Mouse (Mus musculus): ENCODE data around the gene Zbtb16. TPM values are rescaled to one million over a fixed set of nuclear protein-coding genes. Genes with fewer than 3 reads are reported as not detected.

Zbtb16 gene
- total and polyA plus RNA-seq, 3 experiments = 0.04 to 0.72 TPM; not detected in 1

- H3K36me3 ChIP-seq (ENCODE audit: control insufficient read depth in 1 of 2, insufficient read depth in 2 of 2, low read length in 2 of 2) = no peaks in the 10 kb centered on the region
- H3K4me1 ChIP-seq (ENCODE audit: control insufficient read depth in 1 of 2, insufficient read depth in 2 of 2, low read length in 2 of 2) = no peaks in the 10 kb centered on the region
- TF ChIP-seq HCFC1 (IDR thresholded peaks at IDR 0.05; ENCODE audit: low read depth, low read length) = no peak
- no peak for TF ChIP-seq SMC3 (IDR thresholded peaks at IDR 0.05; ENCODE audit: low read depth, low read length)
- TF ChIP-seq MXI1 (IDR thresholded peaks at IDR 0.05; ENCODE audit: low read depth, low read length) = no peak
- TF ChIP-seq GABPA (IDR thresholded peaks at IDR 0.05; ENCODE audit: low read depth, low read length) = no peak
- no peak for TF ChIP-seq MAZ (IDR thresholded peaks at IDR 0.05; ENCODE audit: low read depth, low read length)
- no peak for TF ChIP-seq NELFE (IDR thresholded peaks at IDR 0.05; ENCODE audit: low read depth, low read length)
- TF ChIP-seq SIN3A (IDR thresholded peaks at IDR 0.05; ENCODE audit: low read length) = no peak
- TF ChIP-seq ZKSCAN1 (IDR thresholded peaks at IDR 0.05; ENCODE audit: low read depth, low read length) = no peak
- TF ChIP-seq UBTF (IDR thresholded peaks at IDR 0.05; ENCODE audit: borderline replicate concordance, insufficient read depth, low read depth, low read length) = no peak
- no peak for TF ChIP-seq TAL1 (IDR thresholded peaks at IDR 0.05; ENCODE audit: low read length)
- TF ChIP-seq POLR2A (IDR thresholded peaks at IDR 0.05; ENCODE audit: control insufficient read depth in 1 of 2, insufficient read depth in 1 of 2, low read depth in 1 of 2, low read length in 2 of 2, poor library complexity in 1 of 2) = no peak
- no peak for TF ChIP-seq ZMIZ1 (IDR thresholded peaks at IDR 0.05; ENCODE audit: low read depth, low read length)
- TF ChIP-seq GATA1 (IDR thresholded peaks at IDR 0.05; ENCODE audit: low read depth, low read length) = no peak
- DNase-seq (ENCODE audit: low read depth, low spot score) = no peak
- no peak overlapping the region for H3K27ac ChIP-seq (ENCODE audit: control insufficient read depth, low read depth, low read length)
- H3K4me3 ChIP-seq (ENCODE audit: control insufficient read depth in 1 of 2, insufficient read depth in 1 of 2, low read depth in 2 of 2, low read length in 2 of 2) = no peak overlapping the region
- H3K9ac ChIP-seq (ENCODE audit: control insufficient read depth, low read depth, low read length, poor library complexity, severe bottlenecking) = no peak overlapping the region
- peaks cover 0 to 3% of the 10 kb centered on the region in 2 experiments; a peak in 3 of 4 replicates for H3K27me3 ChIP-seq (ENCODE audit: control insufficient read depth in 1 of 2, insufficient read depth in 2 of 2, low read length in 2 of 2)
- H3K79me2 ChIP-seq (ENCODE audit: control insufficient read depth, insufficient read depth, low read length, poor library complexity) = no peaks in the 10 kb centered on the region
- H3K9me3 ChIP-seq (replicated peaks; ENCODE audit: insufficient read depth, low read length) = no peaks in the 10 kb centered on the region
Observed at GRCm38 (mm10) chr9:48673804-48674203, 162.2 kb downstream of the Zbtb16 start.

DNA sequence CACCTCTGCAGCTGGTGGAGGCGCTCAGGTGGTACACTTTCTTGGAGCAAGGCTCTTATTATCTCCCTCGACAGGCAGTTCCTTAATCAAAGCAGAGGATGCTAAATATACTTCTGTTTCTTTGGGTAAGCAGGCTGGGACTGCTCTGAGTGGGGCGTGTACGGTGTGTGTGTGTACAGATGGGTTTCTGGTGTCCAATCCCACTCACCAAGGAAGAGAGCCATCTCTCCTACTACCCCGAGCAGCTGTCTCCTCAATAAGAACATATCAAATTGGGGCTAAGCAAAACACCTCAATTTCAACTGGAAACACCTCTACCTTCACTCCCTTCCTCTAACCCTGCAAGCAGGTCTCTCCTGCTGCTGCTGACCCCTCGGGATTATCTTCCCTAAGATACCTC, 162.8 kb downstream of the Zbtb16 start:
- Histone ChIP-seq H3K4me1 (ENCODE audit: control insufficient read depth in 1 of 2, insufficient read depth in 2 of 2, low read length in 2 of 2) (no peaks in the 10 kb centered on the region), H3K27me3 (ENCODE audit: control insufficient read depth in 1 of 2, insufficient read depth in 2 of 2, low read length in 2 of 2) (peaks cover 0 to 2% of the 10 kb centered on the region in 2 experiments; a peak in 3 of 4 replicates), H3K36me3 (ENCODE audit: control insufficient read depth in 1 of 2, insufficient read depth in 2 of 2, low read length in 2 of 2) (no peaks in the 10 kb centered on the region), H3K4me3 (ENCODE audit: control insufficient read depth in 1 of 2, insufficient read depth in 1 of 2, low read depth in 2 of 2, low read length in 2 of 2) (no peak overlapping the region), H3K9ac (ENCODE audit: control insufficient read depth, low read depth, low read length, poor library complexity, severe bottlenecking) (no peak overlapping the region), H3K9me3 (replicated peaks; ENCODE audit: insufficient read depth, low read length) (no peaks in the 10 kb centered on the region), H3K79me2 (ENCODE audit: control insufficient read depth, insufficient read depth, low read length, poor library complexity) (no peaks in the 10 kb centered on the region), H3K27ac (ENCODE audit: control insufficient read depth, low read depth, low read length) (no peak overlapping the region)
- no peak for DNase-seq (ENCODE audit: low read depth, low spot score)
- no peak for TF ChIP-seq CHD1 (IDR thresholded peaks at IDR 0.05; ENCODE audit: low read depth, low read length)
- TF ChIP-seq CTCF (IDR thresholded peaks at IDR 0.05 in 2 of 3, conservative IDR thresholded peaks at IDR 0.05 in 1 of 3; ENCODE audit: control insufficient read depth in 1 of 3, insufficient read depth in 1 of 3, low read depth in 2 of 3, low read length in 3 of 3, poor library complexity in 1 of 3, severe bottlenecking in 1 of 3) = no peak
- no peak for TF ChIP-seq POLR2A (IDR thresholded peaks at IDR 0.05; ENCODE audit: control insufficient read depth in 1 of 2, insufficient read depth in 1 of 2, low read depth in 1 of 2, low read length in 2 of 2, poor library complexity in 1 of 2)
- TF ChIP-seq RAD21 (IDR thresholded peaks at IDR 0.05; ENCODE audit: low read depth, low read length) = no peak
- no peak for TF ChIP-seq ETS1 (IDR thresholded peaks at IDR 0.05; ENCODE audit: low read depth, low read length)
- TF ChIP-seq BHLHE40 (IDR thresholded peaks at IDR 0.05; ENCODE audit: borderline replicate concordance, low read depth, low read length) = no peak
